Mouse (Mus musculus) layer of hippocampus, adult 11-12 months (tissue): Measurements from ENCODE around the gene G3bp2.

Source experiments
- DNase-seq: peaks from one replicate; pipeline ENCODE4 v3.0.0; 2022; ENCODE audit warnings: low spot score

Gene G3bp2

GRCm38 (mm10) chr5:92009827-92010226 lies 73.7 kb downstream of the G3bp2 start:
- DNase-seq = no peak

DNA sequence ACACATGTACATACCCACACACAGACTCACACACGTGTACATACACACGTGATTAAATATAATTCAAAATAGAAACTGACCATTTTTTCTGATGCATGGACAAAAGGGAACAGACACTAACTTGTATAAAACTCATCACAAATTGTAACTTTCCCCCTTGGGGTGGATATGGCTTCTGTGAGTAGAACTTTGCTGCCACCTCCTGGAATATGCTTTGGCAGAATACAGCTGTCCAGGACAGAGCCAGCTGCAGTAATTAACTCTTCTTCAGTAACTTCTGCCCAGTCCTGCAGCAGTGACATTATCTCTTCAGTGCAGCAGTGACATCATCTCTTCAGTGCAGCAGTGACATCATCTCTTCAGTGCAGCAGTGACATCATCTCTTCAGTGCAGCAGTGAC lies 80.5 kb downstream of the G3bp2 start:
- DNase-seq = peak; percentile 11
